Mouse (Mus musculus) gastrocnemius, postnatal 4 days (tissue): ENCODE measurements around the gene Med9. TPM values are rescaled to one million over a fixed set of nuclear protein-coding genes. Genes with fewer than 3 reads are reported as not detected.

Experiments used
- DNase-seq, 2 experiments: peaks; one replicate each; pipeline ENCODE4 v3.0.0; 2021 to 2022; ENCODE audit warnings: low spot score in 2 of 2, mixed read lengths in 2 of 2
- total RNA-seq, 2 experiments: library from RNA; stranded (reverse); gene quantifications; 2 replicates each; pipeline ENCODE4 v1.2.3; 2021

Gene Med9
- total RNA-seq, 2 experiments from 2014 or later, result 20.1 to 21.9 TPM

DNA sequence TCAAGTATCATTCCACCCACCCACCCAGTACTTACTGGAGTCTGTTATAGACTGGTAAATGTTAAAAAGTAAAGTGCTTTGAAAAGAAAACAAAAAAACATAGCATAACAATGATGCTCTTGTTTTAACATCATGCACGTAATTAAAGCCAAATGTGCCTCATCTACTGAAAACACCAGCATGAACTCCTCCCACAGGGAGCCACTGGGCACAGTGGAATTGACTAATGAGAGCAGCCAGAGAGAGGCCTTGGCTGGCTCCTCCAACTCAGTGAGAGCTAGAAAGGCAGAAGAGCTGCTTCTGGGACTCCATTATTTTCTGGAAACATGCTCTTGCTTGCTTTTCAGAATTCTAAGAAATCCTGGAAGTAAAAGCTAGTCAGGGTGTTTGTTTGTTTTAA lies 41.4 kb downstream of the Med9 start:
- no peak for DNase-seq

DNA sequence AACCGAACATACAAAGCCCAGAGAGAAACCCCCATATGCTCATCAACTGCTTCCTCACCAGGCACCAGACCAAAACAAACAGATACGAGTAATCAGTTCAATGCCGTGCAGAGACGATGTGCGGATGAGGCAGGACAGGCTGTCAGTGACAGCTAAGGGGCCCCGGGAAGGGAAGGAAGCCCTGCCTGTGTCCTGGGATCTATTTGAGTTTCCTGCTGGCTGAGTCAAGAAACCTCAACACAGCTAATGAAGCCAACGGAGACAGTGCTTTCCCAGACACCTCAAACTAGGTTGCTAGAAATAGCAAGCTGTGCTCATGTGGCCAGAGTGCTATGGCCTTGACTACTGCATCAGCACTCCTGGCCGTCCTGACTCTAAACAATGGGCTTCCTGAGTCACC lies 43.4 kb downstream of the Med9 start:
- DNase-seq, result no peak

DNA sequence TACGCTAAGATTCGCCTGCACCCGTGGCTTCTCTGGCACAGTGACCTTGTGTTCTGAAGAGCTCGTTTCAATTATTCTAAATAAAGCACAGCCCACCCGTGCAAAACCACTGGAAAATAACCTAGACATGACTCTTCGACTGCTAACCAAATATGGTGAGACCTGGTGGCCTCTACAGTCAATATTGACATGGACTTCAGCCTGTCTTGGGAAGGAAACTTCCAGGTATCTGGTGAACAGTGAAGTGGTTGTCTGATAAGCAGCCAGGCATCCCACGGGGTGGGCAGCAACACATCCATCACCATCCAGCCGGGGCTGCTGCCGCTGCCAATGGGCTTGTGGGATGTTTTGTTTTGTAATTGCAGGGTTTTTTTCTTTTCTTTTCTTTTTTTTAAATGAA lies 46.3 kb downstream of the Med9 start:
- DNase-seq, result no peak

DNA sequence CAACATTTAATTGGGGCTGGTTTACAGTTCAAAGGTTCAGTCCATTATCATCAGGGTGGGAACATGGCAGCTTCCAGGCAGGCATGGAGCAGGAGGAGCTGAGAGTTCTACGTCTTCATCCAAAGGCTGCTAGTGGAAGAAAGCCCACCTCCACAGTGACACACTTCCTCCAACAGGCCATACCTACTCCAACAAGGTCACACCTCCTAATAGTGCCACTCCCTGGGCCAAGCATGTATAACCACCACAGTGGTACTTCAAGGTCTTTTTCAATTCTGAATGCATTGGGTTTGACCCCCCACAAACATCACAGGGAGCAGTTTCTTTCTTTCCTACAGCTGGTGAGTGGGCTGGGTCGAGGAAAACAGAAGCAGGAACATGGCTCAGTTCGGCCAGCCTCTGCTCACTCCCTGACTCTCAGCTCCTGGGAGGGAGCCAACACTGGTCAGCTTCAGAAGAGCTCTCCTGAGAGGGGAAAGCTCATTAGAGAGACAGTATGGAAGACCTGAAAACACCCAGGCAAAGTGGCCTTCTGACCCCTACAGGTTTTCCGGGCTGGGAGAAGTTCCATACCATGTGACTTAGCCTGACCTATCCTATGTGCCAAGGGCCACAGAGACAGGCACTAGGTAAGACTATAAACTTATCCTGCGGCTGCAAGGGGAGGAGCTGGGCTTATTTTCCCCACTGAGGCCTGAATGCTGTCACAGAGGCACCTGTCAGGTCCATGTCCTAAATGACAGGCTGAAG lies 53.4 kb downstream of the Med9 start:
- DNase-seq, result no peak

DNA sequence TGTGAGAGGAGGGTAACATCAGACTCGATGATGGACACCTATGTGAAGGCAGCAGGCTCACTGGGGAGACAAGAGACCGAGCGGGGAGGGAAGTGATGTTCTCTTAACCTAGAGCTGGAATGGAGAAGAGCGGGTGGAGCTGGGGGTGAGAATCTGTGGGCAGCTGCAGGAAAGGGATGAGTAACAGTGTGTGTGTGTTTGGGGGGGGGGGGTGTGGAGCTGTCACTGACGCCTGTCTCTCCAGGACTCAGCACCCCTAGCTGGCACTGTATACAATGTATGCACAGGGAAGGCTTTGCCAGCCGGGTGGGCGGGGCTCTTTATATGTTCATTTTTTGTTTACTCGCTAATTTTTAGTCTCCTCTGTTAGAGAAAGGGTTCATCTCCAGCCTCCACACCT lies 55.8 kb downstream of the Med9 start:
- no peak for DNase-seq

DNA sequence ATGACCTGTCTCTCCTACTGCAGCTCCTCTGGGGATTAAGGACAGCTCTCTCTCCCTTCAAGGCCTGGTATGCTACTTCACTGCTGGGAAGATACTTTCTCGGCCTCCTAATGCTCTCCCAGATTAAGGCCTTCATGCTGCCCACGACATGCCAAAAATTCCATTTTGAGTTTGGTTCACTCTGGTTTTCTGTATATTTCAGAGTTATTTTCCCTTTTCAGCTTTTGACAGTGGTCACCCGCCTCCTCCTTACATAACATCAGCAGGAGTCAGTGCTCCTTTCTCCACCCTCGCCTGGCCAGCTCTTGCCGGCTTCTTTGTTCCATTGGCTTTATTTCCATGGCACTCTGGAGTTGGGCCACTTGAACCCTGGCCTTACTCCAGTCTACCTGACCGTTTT lies 56.7 kb downstream of the Med9 start:
- DNase-seq, result no peak

DNA sequence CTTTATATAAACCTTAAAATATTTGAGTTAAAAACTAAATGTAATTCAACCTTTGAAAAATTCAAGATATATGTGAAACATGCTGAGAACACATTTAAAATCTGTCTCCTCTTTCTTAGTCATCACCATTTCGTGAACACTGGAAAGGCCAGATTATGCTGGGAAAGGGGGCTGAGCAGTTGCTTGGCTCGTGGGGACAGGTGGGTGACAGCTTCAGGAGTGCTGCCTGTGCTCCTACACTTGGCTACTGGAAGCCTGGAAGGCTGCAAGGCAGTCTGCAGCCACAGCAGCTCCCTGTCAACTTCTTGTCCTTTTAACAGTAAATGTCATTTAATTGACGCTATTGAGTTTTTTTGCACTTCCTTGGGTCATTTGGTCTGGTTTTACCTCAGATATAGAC lies 57.9 kb downstream of the Med9 start:
- no peak for DNase-seq

DNA sequence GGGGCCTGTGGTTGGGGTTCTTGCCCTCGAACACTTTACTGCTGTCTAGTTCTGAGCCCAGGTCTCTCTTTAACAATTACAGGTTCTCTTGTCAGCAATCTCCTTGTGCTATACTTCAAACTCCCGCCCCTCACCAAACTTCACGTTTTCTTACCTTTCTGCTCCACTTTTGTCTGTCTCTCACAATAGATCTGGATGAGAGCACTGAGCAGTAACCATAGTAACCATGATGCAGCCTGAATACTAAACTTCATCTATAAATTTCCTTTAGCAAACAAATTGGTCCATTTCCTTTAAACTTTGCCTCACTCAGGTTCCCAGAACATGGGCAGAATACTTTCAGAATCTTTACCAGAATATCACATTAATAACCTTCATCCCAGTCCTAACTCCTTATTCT lies 61.4 kb downstream of the Med9 start:
- no peak for DNase-seq

DNA sequence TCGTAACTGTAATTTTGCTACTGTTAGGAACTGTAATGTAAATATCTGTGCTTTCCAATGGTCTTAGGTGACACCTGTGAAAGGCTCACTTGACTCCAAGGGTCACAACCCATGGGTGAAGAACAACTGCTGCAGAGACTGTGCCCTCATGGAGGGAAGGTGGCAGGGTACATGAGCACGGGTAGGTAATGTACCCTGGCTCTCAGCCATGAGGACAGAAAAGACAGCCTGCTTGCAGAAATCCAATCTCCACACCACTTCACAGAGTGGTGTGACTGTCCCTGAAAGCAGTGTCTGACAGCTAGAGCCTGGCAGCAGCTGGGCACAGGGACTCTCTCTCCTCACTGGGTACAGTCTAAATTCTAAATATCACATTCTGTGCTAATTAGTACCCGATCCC lies 63.5 kb downstream of the Med9 start:
- no peak for DNase-seq

Other genes starting within 250 kb of the Med9 start
- under 1 TPM; 0.44 to 0.66 TPM for gene Pld6, start 160.6 kb upstream of the Med9 start, total RNA-seq
- gene Flcn, start 138.2 kb upstream of the Med9 start, total RNA-seq, result 10 to 100 TPM; 28.2 to 28.8 TPM
- gene Nt5m, start 108.8 kb upstream of the Med9 start, total RNA-seq, result 10 to 100 TPM; 18.8 to 22.6 TPM
- gene Cops3, start 108.4 kb upstream of the Med9 start, total RNA-seq, result 10 to 100 TPM; 84.8 to 86.3 TPM
- gene Rasd1, start 16.7 kb downstream of the Med9 start, total RNA-seq, result 1 to 10 TPM; 2.2 to 3.4 TPM
- 1 to 10 TPM; 5.9 to 7.7 TPM for gene Pemt, start 98.3 kb downstream of the Med9 start, total RNA-seq
- gene Rai1, start 156.8 kb downstream of the Med9 start, total RNA-seq, result 10 to 100 TPM; 41.7 to 44.6 TPM